Comparison of ENCODE assay signal across 8 mouse cellular contexts in genomic region chr12:110600225-110600991, GRCm38 (mm10). TPM values are rescaled to one million over a fixed set of nuclear protein-coding genes. Genes with fewer than 3 reads are reported as not detected.
DNase-seq lines count a peak whose midpoint lies in the region; ATAC-seq and TF ChIP-seq lines count a peak whose summit lies in the region.

No protein-coding gene starts in this region.

- no peak overlapping the region for H3K9ac ChIP-seq in heart, adult 2 months (ENCODE audit: low read depth, low read length)
- peak overlapping the region; percentile 89 for H3K9ac ChIP-seq in limb, embryonic 12.5 days (replicated peaks)
- H3K9ac ChIP-seq in stomach, postnatal 0 days (ENCODE audit: low read length) = peak overlapping the region; percentile 38

- H3K27ac ChIP-seq in heart, adult 2 months = peak overlapping the region; percentile 19; the same call in 1 of the 2 replicates
- no peak overlapping the region for H3K27ac ChIP-seq in limb, embryonic 12.5 days
- H3K27ac ChIP-seq in stomach, postnatal 0 days (replicated peaks) = no peak overlapping the region

- H3K9me3 ChIP-seq in limb, embryonic 12.5 days = no peaks in the 10 kb centered on the region
- no peaks in the 10 kb centered on the region for H3K9me3 ChIP-seq in stomach, postnatal 0 days (ENCODE audit: control insufficient read depth, low read length)

- peaks cover 7% of the 10 kb centered on the region for H3K79me2 ChIP-seq in heart, adult 2 months (replicated peaks; ENCODE audit: control insufficient read depth, insufficient read depth, low read length)

- peaks cover 9% of the 10 kb centered on the region for H3K36me3 ChIP-seq in heart, adult 2 months (ENCODE audit: control insufficient read depth, insufficient read depth, low read length)
- H3K36me3 ChIP-seq in limb, embryonic 12.5 days = no peaks in the 10 kb centered on the region
- H3K36me3 ChIP-seq in stomach, postnatal 0 days (ENCODE audit: control insufficient read depth, insufficient read depth, low read length) = no peaks in the 10 kb centered on the region

- H3K4me3 ChIP-seq in heart, adult 2 months = peak overlapping the region; percentile 85
- peak overlapping the region; percentile 90 for H3K4me3 ChIP-seq in limb, embryonic 12.5 days (replicated peaks)
- H3K4me3 ChIP-seq in stomach, postnatal 0 days (ENCODE audit: low read depth, low read length) = peak overlapping the region; percentile 97

- no peak for TF ChIP-seq CTCF in heart, adult 2 months (IDR thresholded peaks at IDR 0.05)
- TF ChIP-seq CTCF in stomach, postnatal 0 days (IDR thresholded peaks at IDR 0.05; ENCODE audit: low read depth) = no peak

- H3K4me2 ChIP-seq in limb, embryonic 12.5 days = peak overlapping the region; percentile 91
- peak overlapping the region; percentile 80 for H3K4me2 ChIP-seq in stomach, postnatal 0 days (replicated peaks; ENCODE audit: low read depth)

- WGBS in heart, adult 2 months = 50% methylated on average over 13 of the region's 13 CpGs
- 57% methylated on average over 13 of the region's 13 CpGs for WGBS in limb, embryonic 12.5 days
- WGBS in stomach, postnatal 0 days = 54% methylated on average over 13 of the region's 13 CpGs

- no peaks in the 10 kb centered on the region for H3K27me3 ChIP-seq in heart, adult 2 months (ENCODE audit: control insufficient read depth, insufficient read depth, low read length)
- H3K27me3 ChIP-seq in limb, embryonic 12.5 days = peaks cover 3% of the 10 kb centered on the region; the same call in 1 of the 2 replicates
- no peaks in the 10 kb centered on the region for H3K27me3 ChIP-seq in stomach, postnatal 0 days (ENCODE audit: control insufficient read depth, insufficient read depth, low read length)

- intact Hi-C loops in heart, adult 2 months (cut with DNase I) = no loop called here
- intact Hi-C loops in heart, postnatal 25 days (cut with DNase I) = loop anchor here (2.0 kb wide), 1 partner anchor 102 kb away; the partner anchor contains the start of gene Hsp90aa1

- DNase-seq in heart, adult 2 months = no peak
- no peak for DNase-seq in heart, postnatal 25 days (ENCODE audit: low spot score)
- DNase-seq in right cerebral cortex, adult 18-20 months = peak; percentile 30
- no peak for DNase-seq in right cerebral cortex, postnatal 4 days
- no peak for DNase-seq in stomach, postnatal 0 days (ENCODE audit: low spot score)
- DNase-seq in urinary bladder, postnatal 36 days (ENCODE audit: low spot score in 2 of 2) = no peak
- no peak for DNase-seq in adrenal gland, adult 18-20 months (ENCODE audit: low spot score in 2 of 2)

- TF ChIP-seq POLR2A in heart, adult 2 months (IDR thresholded peaks at IDR 0.05; ENCODE audit: insufficient read depth, low read depth, low read length) = no peak

- peaks cover 12% of the 10 kb centered on the region for H3K4me1 ChIP-seq in heart, adult 2 months (ENCODE audit: control insufficient read depth, insufficient read depth, low read length)
- H3K4me1 ChIP-seq in limb, embryonic 12.5 days (replicated peaks) = peaks cover 24% of the 10 kb centered on the region
- peaks cover 3% of the 10 kb centered on the region; the same call in 1 of the 2 replicates for H3K4me1 ChIP-seq in stomach, postnatal 0 days (replicated peaks; ENCODE audit: control insufficient read depth, insufficient read depth)

- ATAC-seq in limb, embryonic 12.5 days (ENCODE audit: insufficient number of reproducible peaks, insufficient read depth, low FRiP score, low TSS enrichment, low read depth) = no peak
- no peak for ATAC-seq in stomach, postnatal 0 days (ENCODE audit: low FRiP score, low TSS enrichment)

- TF ChIP-seq EP300 in heart, adult 2 months (IDR thresholded peaks at IDR 0.05; ENCODE audit: insufficient read depth, low read depth, low read length) = no peak
- no peak for TF ChIP-seq EP300 in stomach, postnatal 0 days (optimal IDR thresholded peaks at IDR 0.05)

RNA-seq across cellular contexts. Expression of gene Dync1h1, which starts 0.8 kb away (rescaled TPM):
- total RNA-seq in heart, adult 2 months (2021) = 100 to 1,000 TPM; 111 to 135 TPM
- polyA plus RNA-seq in heart, adult 2 months (2012; rRNA removed) = 168 and 180 TPM in 2 replicates
- total RNA-seq in heart, postnatal 25 days (2021) = 100 to 1,000 TPM; 133 TPM
- 54.5 and 61.2 TPM in 2 replicates for polyA plus RNA-seq in limb, embryonic 12.5 days (2016; fragmentation: Nextera tagmentation; extraction: Ambion mirVana)
- polyA plus RNA-seq in stomach, postnatal 0 days (2015; fragmentation: Nextera tagmentation; extraction: Ambion mirVana) = 21.0 and 22.3 TPM in 2 replicates
- 100 to 1,000 TPM; 122 to 124 TPM for total RNA-seq in adrenal gland, adult 18-20 months (2021)
